Mouse (Mus musculus): ENCODE data around the gene Kcnmb1. TPM values are rescaled to one million over a fixed set of nuclear protein-coding genes. Genes with fewer than 3 reads are reported as not detected.

Gene Kcnmb1
- polyA plus RNA-seq, 1 experiment: 0.27 TPM

DNA sequence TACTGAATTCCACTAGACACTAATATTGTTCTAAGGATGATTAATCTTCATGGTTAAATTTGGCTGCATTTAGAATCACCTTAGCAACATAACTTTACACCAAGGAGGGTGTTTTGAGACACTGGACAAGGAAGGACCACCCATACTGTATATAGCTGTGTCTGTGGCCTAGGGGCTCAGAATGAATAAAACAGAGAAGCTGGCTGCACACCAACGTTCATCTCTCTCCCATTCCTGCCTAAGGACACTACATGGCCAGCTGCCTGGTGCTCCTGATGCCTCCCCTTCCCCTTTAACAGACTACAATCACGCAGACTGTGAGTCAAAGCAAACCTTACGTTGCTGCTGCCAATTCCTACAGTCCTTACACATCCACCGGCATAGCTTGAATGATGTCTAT is 6.8 kb upstream of the Kcnmb1 start:
- Histone ChIP-seq H3K27ac (ENCODE audit: insufficient read depth, low read length) (no peak overlapping the region), H3K4me3 (ENCODE audit: extremely low read depth, insufficient read depth, insufficient read length) (no peak overlapping the region), H3K27me3 (ENCODE audit: control insufficient read depth, insufficient read depth, low read length) (no peaks in the 10 kb centered on the region), H3K4me1 (ENCODE audit: control insufficient read depth, insufficient read depth, insufficient read length) (no peaks in the 10 kb centered on the region), H3K36me3 (ENCODE audit: control insufficient read depth, insufficient read depth, low read length) (no peaks in the 10 kb centered on the region)
- no peak for DNase-seq (ENCODE audit: low read depth in 1 of 2, low spot score in 2 of 2)
- TF ChIP-seq CTCF (IDR thresholded peaks at IDR 0.05; ENCODE audit: extremely low read depth, insufficient read depth, insufficient read length, insufficient replicate concordance) (no peak), POLR2A (IDR thresholded peaks at IDR 0.05; ENCODE audit: low read depth, low read length) (no peak)
- 84% methylated on average over 4 of the region's 4 CpGs for WGBS

DNA sequence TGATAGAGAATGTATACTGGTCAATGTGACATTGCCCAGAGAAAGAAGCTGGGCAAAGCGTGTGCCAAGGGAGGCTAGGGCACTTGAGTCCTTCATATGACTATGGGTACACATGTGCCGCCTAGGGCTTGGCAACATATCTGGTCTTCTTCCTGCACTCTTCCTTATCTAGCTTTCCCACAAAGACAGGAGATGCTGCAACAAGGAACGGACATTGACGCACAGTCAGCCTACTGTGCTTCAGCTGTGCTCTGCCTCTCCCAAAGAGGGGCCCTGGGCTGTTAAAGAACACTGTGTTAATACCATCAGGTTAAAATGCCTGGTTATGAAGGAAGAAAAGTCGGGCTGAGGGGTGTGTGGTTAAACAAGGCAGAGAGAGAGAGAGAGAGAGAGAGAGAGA is 6.2 kb upstream of the Kcnmb1 start:
- Histone ChIP-seq H3K27ac (ENCODE audit: insufficient read depth, low read length) (no peak overlapping the region), H3K36me3 (ENCODE audit: control insufficient read depth, insufficient read depth, low read length) (no peaks in the 10 kb centered on the region), H3K4me3 (ENCODE audit: extremely low read depth, insufficient read depth, insufficient read length) (no peak overlapping the region), H3K4me1 (ENCODE audit: control insufficient read depth, insufficient read depth, insufficient read length) (no peaks in the 10 kb centered on the region), H3K27me3 (ENCODE audit: control insufficient read depth, insufficient read depth, low read length) (no peaks in the 10 kb centered on the region)
- no peak for DNase-seq (ENCODE audit: low read depth in 1 of 2, low spot score in 2 of 2)
- TF ChIP-seq POLR2A (IDR thresholded peaks at IDR 0.05; ENCODE audit: low read depth, low read length): no peak
- TF ChIP-seq CTCF (IDR thresholded peaks at IDR 0.05; ENCODE audit: extremely low read depth, insufficient read depth, insufficient read length, insufficient replicate concordance): no peak
- WGBS: 75% methylated on average over 5 of the region's 5 CpGs

DNA sequence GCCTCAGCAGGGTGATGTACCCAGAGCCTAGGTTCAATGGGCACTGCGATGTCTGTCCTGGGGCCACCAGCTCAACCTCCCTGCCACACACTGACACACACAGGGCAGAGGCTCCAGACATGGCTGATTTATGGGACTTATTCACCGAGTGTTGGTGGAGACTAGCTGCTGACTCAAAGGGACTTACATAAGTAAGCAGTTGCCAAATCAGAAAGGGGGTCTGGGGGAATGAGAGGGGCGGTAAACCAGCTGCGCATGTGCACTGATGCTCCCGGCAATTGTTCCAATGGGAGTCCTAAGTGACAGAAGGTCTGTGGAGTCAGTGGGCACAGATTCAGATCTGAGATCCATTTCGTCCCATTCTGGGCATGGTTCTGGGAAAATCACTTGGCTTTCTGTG is 5.2 kb upstream of the Kcnmb1 start:
- DNase-seq (ENCODE audit: low read depth in 1 of 2, low spot score in 2 of 2): no peak
- H3K27ac ChIP-seq (ENCODE audit: insufficient read depth, low read length): no peak overlapping the region
- H3K27me3 ChIP-seq (ENCODE audit: control insufficient read depth, insufficient read depth, low read length): no peaks in the 10 kb centered on the region
- H3K4me1 ChIP-seq (ENCODE audit: control insufficient read depth, insufficient read depth, insufficient read length): no peaks in the 10 kb centered on the region
- WGBS: 83% methylated on average over 6 of the region's 6 CpGs
- no peaks in the 10 kb centered on the region for H3K36me3 ChIP-seq (ENCODE audit: control insufficient read depth, insufficient read depth, low read length)
- TF ChIP-seq CTCF (IDR thresholded peaks at IDR 0.05; ENCODE audit: extremely low read depth, insufficient read depth, insufficient read length, insufficient replicate concordance): no peak
- H3K4me3 ChIP-seq (ENCODE audit: extremely low read depth, insufficient read depth, insufficient read length): no peak overlapping the region

DNA sequence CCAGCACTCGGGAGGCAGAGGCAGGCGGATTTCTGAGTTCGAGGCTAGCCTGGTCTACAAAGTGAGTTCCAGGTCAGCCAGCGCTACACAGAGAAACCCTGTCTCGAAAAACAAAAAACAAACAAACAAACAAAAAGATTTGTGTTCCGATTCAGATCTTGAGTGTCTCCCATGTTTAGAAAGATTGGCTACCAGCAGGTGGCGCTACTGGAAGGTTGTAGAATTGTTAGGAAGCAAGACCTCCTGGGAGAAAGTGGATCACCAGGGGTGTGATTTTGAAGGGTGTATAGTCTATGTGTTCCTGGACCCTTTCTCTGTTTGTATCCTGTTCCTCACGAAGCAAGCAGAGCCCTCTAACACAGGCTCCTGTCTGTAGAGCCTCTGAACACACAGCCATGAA is 4.1 kb upstream of the Kcnmb1 start:
- no peaks in the 10 kb centered on the region for H3K27me3 ChIP-seq (ENCODE audit: control insufficient read depth, insufficient read depth, low read length)
- no peak overlapping the region for H3K27ac ChIP-seq (ENCODE audit: insufficient read depth, low read length)
- no peaks in the 10 kb centered on the region for H3K4me1 ChIP-seq (ENCODE audit: control insufficient read depth, insufficient read depth, insufficient read length)
- peak in 1 of 2 experiments; percentile 25 for DNase-seq (ENCODE audit: low read depth in 1 of 2, low spot score in 2 of 2)
- no peak overlapping the region for H3K4me3 ChIP-seq (ENCODE audit: extremely low read depth, insufficient read depth, insufficient read length)
- no peak for TF ChIP-seq POLR2A (IDR thresholded peaks at IDR 0.05; ENCODE audit: low read depth, low read length)
- peak; percentile 5; the same call in 1 of the 2 replicates for TF ChIP-seq CTCF (IDR thresholded peaks at IDR 0.05; ENCODE audit: extremely low read depth, insufficient read depth, insufficient read length, insufficient replicate concordance)
- H3K36me3 ChIP-seq (ENCODE audit: control insufficient read depth, insufficient read depth, low read length): no peaks in the 10 kb centered on the region
- WGBS: 71% methylated on average over 8 of the region's 8 CpGs

DNA sequence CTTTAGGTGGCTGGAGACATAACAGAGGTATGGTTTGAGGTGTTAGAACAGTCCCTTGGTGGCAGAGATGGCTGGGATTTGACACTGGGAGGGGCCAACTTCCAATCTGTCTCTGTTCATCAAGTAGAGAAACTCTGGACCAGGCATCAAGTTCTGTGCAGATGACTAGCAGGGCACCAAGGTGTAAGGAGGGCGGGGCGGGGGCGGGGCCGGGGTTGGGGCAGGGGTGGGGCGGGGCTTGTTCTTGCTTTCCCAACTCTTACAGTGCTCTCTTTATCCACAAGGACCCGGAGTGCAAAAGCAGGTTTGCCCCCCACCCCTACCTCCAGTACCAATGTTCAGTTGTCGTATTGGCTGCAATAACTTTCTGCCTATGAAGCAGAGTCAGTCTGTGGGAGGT is 635 bp upstream of the Kcnmb1 start:
- Histone ChIP-seq H3K4me3 (ENCODE audit: extremely low read depth, insufficient read depth, insufficient read length) (no peak overlapping the region), H3K36me3 (ENCODE audit: control insufficient read depth, insufficient read depth, low read length) (no peaks in the 10 kb centered on the region), H3K27me3 (ENCODE audit: control insufficient read depth, insufficient read depth, low read length) (no peaks in the 10 kb centered on the region), H3K27ac (ENCODE audit: insufficient read depth, low read length) (no peak overlapping the region), H3K4me1 (ENCODE audit: control insufficient read depth, insufficient read depth, insufficient read length) (no peaks in the 10 kb centered on the region)
- TF ChIP-seq CTCF (IDR thresholded peaks at IDR 0.05; ENCODE audit: extremely low read depth, insufficient read depth, insufficient read length, insufficient replicate concordance) (no peak), POLR2A (IDR thresholded peaks at IDR 0.05; ENCODE audit: low read depth, low read length) (no peak)
- DNase-seq (ENCODE audit: low read depth in 1 of 2, low spot score in 2 of 2): no peak
- 77% methylated on average over 7 of the region's 7 CpGs for WGBS

DNA sequence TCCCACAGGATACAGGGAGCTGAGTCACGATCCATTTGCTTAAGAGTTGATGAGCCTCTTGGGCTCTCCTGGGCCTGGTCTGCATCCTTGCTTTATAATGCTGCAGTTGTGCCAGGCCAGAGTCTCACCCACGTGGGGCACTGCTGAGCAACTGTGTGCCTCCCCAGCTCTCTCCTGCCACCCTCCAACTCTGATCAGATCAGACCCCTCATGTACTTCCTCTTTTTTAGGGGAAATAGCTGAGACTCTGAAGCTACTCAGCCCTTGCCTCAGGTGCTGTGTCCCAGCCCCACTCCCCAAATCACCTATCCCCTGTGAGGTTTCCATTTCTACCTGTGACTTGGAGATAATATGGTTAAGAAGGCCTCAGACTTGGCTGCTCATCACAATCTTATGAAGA is 2.6 kb downstream of the Kcnmb1 start:
- Histone ChIP-seq H3K27ac (ENCODE audit: insufficient read depth, low read length) (no peak overlapping the region), H3K27me3 (ENCODE audit: control insufficient read depth, insufficient read depth, low read length) (no peaks in the 10 kb centered on the region), H3K36me3 (ENCODE audit: control insufficient read depth, insufficient read depth, low read length) (no peaks in the 10 kb centered on the region), H3K4me1 (ENCODE audit: control insufficient read depth, insufficient read depth, insufficient read length) (no peaks in the 10 kb centered on the region), H3K4me3 (ENCODE audit: extremely low read depth, insufficient read depth, insufficient read length) (no peak overlapping the region)
- no peak for DNase-seq (ENCODE audit: low read depth in 1 of 2, low spot score in 2 of 2)
- no peak for TF ChIP-seq CTCF (IDR thresholded peaks at IDR 0.05; ENCODE audit: extremely low read depth, insufficient read depth, insufficient read length, insufficient replicate concordance)
- no peak for TF ChIP-seq POLR2A (IDR thresholded peaks at IDR 0.05; ENCODE audit: low read depth, low read length)
- WGBS: 17% methylated on average over 2 of the region's 2 CpGs

DNA sequence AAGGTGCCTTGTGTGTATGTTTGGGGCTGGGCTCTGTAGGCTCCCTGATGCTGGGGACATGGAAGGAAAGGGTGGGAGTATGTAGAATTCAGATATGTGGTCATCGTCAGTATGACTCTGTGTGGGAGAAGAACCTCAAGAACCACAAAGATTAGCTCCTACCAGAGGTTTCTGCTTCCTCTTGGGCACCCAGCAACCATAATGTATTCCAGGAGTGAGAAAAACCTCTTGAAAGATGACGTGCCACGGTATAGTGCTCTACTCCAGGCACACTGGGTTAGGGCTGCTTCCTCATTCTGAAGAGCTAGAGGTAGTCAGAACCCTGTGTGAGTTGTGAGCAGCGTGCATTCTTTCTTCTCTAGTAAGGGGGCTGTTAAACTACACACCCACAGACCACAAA is 4.9 kb downstream of the Kcnmb1 start:
- Histone ChIP-seq H3K27me3 (ENCODE audit: control insufficient read depth, insufficient read depth, low read length) (no peaks in the 10 kb centered on the region), H3K4me1 (ENCODE audit: control insufficient read depth, insufficient read depth, insufficient read length) (no peaks in the 10 kb centered on the region), H3K4me3 (ENCODE audit: extremely low read depth, insufficient read depth, insufficient read length) (no peak overlapping the region), H3K36me3 (ENCODE audit: control insufficient read depth, insufficient read depth, low read length) (no peaks in the 10 kb centered on the region), H3K27ac (ENCODE audit: insufficient read depth, low read length) (no peak overlapping the region)
- DNase-seq (ENCODE audit: low read depth in 1 of 2, low spot score in 2 of 2): no peak
- TF ChIP-seq CTCF (IDR thresholded peaks at IDR 0.05; ENCODE audit: extremely low read depth, insufficient read depth, insufficient read length, insufficient replicate concordance) (no peak), POLR2A (IDR thresholded peaks at IDR 0.05; ENCODE audit: low read depth, low read length) (no peak)
- WGBS: 5% methylated on average over 4 of the region's 4 CpGs
